Mouse (Mus musculus) embryonic fibroblast, embryonic 13.5 days (primary cell): Measurements from ENCODE around the gene Ppp4c.

ENCODE experiments used
- CTCF ChIP-seq: IDR thresholded peaks from 2 replicates; pipeline ENCODE4 v1.5.1; 2011; ENCODE audit warnings: mild to moderate bottlenecking, control low read depth, low read length, moderate library complexity, borderline replicate concordance; ENCODE audit not compliant: insufficient read depth
- POLR2A ChIP-seq: IDR thresholded peaks from 2 replicates; pipeline ENCODE4 v1.6.1; 2011; ENCODE audit warnings: low read depth, mild to moderate bottlenecking, control low read depth, low read length, moderate library complexity

DNA sequence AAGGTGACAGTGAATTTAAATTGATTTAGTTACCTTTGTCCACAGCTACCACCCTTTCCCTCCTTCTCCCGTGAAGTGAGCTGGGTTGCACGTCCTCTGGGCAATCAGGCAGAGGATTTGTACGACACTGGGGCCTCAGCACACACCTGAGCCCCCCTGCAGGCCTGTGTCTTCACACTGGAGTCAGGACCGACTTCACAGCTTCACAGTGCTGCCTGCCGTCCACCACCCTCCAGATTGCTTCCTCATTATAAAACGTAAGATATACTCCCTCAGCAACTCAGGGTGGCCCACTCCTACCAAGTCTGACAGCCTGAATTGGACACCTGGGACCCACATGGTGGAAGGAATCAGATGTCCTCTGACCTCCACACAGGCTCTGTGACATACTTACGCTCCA lies 33.8 kb downstream of the Ppp4c start:
- no peak for TF ChIP-seq CTCF
- no peak for TF ChIP-seq POLR2A
